Mouse (Mus musculus) heart, adult 2 months (tissue): ENCODE measurements around the gene Hist1h1t.

Experiments
- CTCF ChIP-seq: fragments of 200-600 bp; IDR thresholded peaks from 2 replicates; pipeline ENCODE4 v1.8.1; 2022; ENCODE audit warnings: antibody characterized with exemption, mild to moderate bottlenecking, moderate library complexity
- EP300 ChIP-seq: fragments of 200-500 bp; IDR thresholded peaks from 2 replicates; pipeline ENCODE4 v1.6.1; 2011; ENCODE audit warnings: low read depth, low read length, control low read depth; ENCODE audit not compliant: insufficient read depth
- POLR2A ChIP-seq: fragments of 200-500 bp; IDR thresholded peaks from 2 replicates; pipeline ENCODE4 v1.6.1; 2011; ENCODE audit warnings: mild to moderate bottlenecking, low read depth, low read length, control low read depth; ENCODE audit not compliant: insufficient read depth

DNA sequence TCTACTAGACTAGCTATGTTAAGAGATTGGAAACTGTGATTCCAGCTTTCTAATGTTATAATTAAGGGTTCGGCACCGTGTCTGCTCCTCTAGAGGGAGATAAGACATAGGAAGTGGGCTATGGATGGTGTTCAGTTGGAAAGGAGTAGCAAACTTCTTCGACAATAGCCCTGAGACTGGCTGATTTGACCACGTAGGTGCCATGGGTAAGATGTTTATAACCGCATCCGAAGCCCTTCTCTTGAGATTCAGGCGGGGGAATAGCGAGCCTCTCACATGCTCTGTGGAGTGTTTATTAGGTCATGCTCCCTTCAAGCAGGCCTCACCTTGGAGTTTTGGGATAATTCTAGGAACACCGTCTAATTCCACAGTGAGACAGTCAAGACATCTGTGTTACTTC is 658 bp upstream of the Hist1h1t start:
- no peak for TF ChIP-seq CTCF
- TF ChIP-seq POLR2A = no peak
- TF ChIP-seq EP300 = no peak
